Mouse (Mus musculus): Measurements from ENCODE around the gene Gba. TPM values are rescaled to one million over a fixed set of nuclear protein-coding genes. Genes with fewer than 3 reads are reported as not detected.

Gba gene
- total and polyA plus RNA-seq, 2 experiments from 2014 or later: 46.8 to 77.4 TPM

DNA sequence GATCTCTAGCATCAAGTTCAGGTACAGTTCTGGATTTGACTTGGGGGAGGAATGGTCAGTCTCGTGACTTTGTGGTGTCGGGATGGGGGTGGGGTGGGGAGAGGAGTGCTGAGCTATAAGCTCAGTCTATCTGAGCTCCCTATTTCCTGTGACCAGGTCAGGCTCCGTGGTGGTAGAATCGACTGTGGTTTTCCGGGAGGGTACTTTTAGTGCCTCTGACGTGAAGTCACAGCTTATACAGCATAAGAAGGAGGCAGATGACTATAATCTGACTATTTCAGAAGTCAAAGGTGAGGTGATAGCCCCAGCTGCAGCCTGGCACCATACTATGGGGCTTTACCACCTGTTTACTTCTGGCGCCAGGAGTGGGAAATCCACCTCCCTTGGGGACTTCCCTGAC is 28.6 kb downstream of the Gba start:
- H3K4me2 ChIP-seq (ENCODE audit: low read depth, low read length): no peak overlapping the region
- ATAC-seq: no peak
- H3K4me1 ChIP-seq (ENCODE audit: insufficient read depth, low read length): no peaks in the 10 kb centered on the region; the same call in 1 of the 2 replicates
- no peak overlapping the region for H3K4me3 ChIP-seq (ENCODE audit: low read length)
- no peak overlapping the region for H3K9ac ChIP-seq (replicated peaks; ENCODE audit: low read length)
- H3K36me3 ChIP-seq (ENCODE audit: insufficient read depth, low read length): peaks cover 18% of the 10 kb centered on the region
- no peaks in the 10 kb centered on the region for H3K27me3 ChIP-seq (ENCODE audit: insufficient read depth, low read length)
- no peak for DNase-seq (ENCODE audit: low spot score)
- TF ChIP-seq CTCF (IDR thresholded peaks at IDR 0.05; ENCODE audit: low read depth): no peak
- H3K27ac ChIP-seq: no peak overlapping the region
- WGBS: 72% methylated on average over 7 of the region's 7 CpGs
- H3K9me3 ChIP-seq (ENCODE audit: low read length): no peaks in the 10 kb centered on the region

DNA sequence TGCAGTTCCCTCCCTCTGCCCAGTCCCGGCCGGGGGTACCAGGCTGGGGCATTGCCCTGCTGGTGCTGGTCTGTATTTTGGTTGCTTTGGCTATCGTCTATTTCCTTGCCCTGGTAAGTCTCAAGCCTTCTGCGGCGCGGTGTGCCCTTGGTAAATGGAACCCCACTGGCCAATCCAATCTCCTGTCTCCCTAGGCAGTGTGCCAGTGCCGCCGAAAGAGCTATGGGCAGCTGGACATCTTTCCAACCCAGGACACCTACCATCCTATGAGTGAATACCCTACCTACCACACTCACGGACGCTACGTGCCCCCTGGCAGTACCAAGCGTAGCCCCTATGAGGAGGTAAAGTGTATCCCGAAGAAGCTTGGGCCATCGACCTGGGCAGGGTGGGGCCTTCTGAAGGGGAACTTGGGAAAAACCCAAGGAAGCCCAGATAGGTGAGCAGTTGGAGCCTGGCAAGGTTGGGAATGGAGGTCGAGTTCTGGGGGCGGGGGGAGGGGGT is 29.1 kb downstream of the Gba start:
- H3K36me3 ChIP-seq (ENCODE audit: insufficient read depth, low read length): peaks cover 22% of the 10 kb centered on the region
- WGBS: 69% methylated on average over 16 of the region's 16 CpGs
- no peak for ATAC-seq
- H3K4me3 ChIP-seq (ENCODE audit: low read length): no peak overlapping the region
- no peaks in the 10 kb centered on the region for H3K27me3 ChIP-seq (ENCODE audit: insufficient read depth, low read length)
- no peak overlapping the region for H3K9ac ChIP-seq (replicated peaks; ENCODE audit: low read length)
- no peaks in the 10 kb centered on the region; the same call in 1 of the 2 replicates for H3K4me1 ChIP-seq (ENCODE audit: insufficient read depth, low read length)
- H3K4me2 ChIP-seq (ENCODE audit: low read depth, low read length): no peak overlapping the region
- no peak for DNase-seq (ENCODE audit: low spot score)
- TF ChIP-seq CTCF (IDR thresholded peaks at IDR 0.05; ENCODE audit: low read depth): no peak
- no peak overlapping the region for H3K27ac ChIP-seq
- H3K9me3 ChIP-seq (ENCODE audit: low read length): no peaks in the 10 kb centered on the region

DNA sequence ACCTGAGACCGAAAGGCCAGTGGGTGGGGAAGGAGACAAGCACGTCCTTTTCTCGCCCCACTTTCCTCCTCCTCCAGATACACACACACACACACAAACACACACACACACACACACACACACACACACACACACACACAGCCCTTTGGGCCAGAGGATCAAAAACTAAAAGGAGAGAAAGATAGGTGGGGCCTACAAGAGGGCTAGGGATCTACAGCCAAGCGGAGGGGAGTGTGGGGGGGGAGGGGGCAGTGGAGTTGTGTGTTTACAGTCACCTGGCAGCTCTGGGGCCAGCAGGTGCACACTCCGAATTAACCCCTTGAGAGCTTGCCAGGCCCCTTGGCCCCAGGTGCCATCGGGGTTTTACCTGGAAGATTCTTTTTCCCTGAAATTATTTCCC is 29.9 kb downstream of the Gba start:
- no peaks in the 10 kb centered on the region for H3K9me3 ChIP-seq (ENCODE audit: low read length)
- no peak for TF ChIP-seq CTCF (IDR thresholded peaks at IDR 0.05; ENCODE audit: low read depth)
- H3K4me2 ChIP-seq (ENCODE audit: low read depth, low read length): no peak overlapping the region

DNA sequence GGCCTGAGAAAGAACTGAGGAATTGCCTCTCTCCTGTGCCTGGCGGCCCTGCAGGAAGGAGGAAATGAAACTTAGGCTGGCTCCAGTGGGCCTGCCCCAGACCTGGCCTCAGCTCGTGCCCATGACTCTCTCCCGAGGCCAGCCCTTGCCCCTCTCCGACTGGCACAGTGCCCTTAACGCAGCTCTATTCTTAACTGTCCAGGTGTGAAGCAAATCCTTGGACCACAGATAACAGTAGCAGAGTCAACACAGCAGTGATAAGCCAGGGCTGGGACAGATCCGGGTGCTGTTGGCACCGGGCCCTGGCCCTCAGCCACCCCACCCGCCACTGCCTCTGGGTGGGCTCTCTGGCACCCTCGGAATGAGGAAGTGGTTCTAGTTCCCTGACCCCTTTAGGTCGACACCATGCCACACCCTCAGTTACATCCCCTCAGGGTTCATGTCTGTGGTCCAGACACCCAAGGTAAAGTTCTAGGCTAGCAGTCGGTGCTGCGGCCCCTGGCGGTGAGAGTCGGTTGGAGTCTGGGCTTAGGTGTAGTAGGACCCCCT is 30.9 kb downstream of the Gba start:
- no peak for DNase-seq (ENCODE audit: low spot score)
- Histone ChIP-seq H3K27me3 (ENCODE audit: insufficient read depth, low read length) (no peaks in the 10 kb centered on the region), H3K9me3 (ENCODE audit: low read length) (no peaks in the 10 kb centered on the region), H3K27ac (no peak overlapping the region), H3K9ac (replicated peaks; ENCODE audit: low read length) (no peak overlapping the region), H3K4me2 (ENCODE audit: low read depth, low read length) (no peak overlapping the region), H3K36me3 (ENCODE audit: insufficient read depth, low read length) (peaks cover 36% of the 10 kb centered on the region), H3K4me3 (ENCODE audit: low read length) (no peak overlapping the region), H3K4me1 (ENCODE audit: insufficient read depth, low read length) (no peaks in the 10 kb centered on the region)
- no peak for ATAC-seq
- TF ChIP-seq CTCF (IDR thresholded peaks at IDR 0.05; ENCODE audit: low read depth): no peak
- WGBS: 75% methylated on average over 14 of the region's 14 CpGs

More for the DNA sequence above, 29.9 kb downstream of the Gba start:
- no peaks in the 10 kb centered on the region for H3K27me3 ChIP-seq (ENCODE audit: insufficient read depth, low read length)
- WGBS: 81% methylated on average over 6 of the region's 6 CpGs
- no peak overlapping the region for H3K9ac ChIP-seq (replicated peaks; ENCODE audit: low read length)
- no peaks in the 10 kb centered on the region; the same call in 1 of the 2 replicates for H3K4me1 ChIP-seq (ENCODE audit: insufficient read depth, low read length)
- H3K36me3 ChIP-seq (ENCODE audit: insufficient read depth, low read length): peaks cover 26% of the 10 kb centered on the region
- DNase-seq (ENCODE audit: low spot score) (no peak), ATAC-seq (no peak)
- no peak overlapping the region for H3K4me3 ChIP-seq (ENCODE audit: low read length)
- H3K27ac ChIP-seq: no peak overlapping the region

DNA sequence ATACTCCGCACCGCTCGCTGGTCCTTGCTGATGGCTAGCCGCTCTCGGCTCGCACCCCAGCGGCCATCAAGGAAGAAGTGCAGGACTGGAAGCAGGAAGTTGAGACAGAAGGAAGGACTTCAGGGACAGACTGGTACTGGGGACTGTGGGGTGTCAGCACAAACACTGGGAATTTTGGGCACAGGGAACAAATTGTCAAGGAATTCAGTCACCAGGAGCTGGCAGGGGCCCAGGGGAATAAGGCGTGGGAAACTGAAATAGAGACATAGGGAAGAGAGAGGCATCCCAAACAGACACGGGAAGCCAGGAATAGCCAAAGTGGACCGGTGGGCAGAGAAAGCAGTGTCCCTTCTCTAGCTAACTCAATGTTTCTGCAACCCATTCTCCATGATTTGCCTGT is 33.8 kb downstream of the Gba start:
- H3K36me3 ChIP-seq (ENCODE audit: insufficient read depth, low read length): peaks cover 48% of the 10 kb centered on the region
- H3K9me3 ChIP-seq (ENCODE audit: low read length): no peaks in the 10 kb centered on the region
- no peak overlapping the region for H3K4me2 ChIP-seq (ENCODE audit: low read depth, low read length)
- no peak for DNase-seq (ENCODE audit: low spot score)
- H3K27me3 ChIP-seq (ENCODE audit: insufficient read depth, low read length): no peaks in the 10 kb centered on the region
- WGBS: 89% methylated on average over 10 of the region's 10 CpGs
- no peaks in the 10 kb centered on the region for H3K4me1 ChIP-seq (ENCODE audit: insufficient read depth, low read length)
- H3K4me3 ChIP-seq (ENCODE audit: low read length): no peak overlapping the region
- no peak overlapping the region for H3K9ac ChIP-seq (replicated peaks; ENCODE audit: low read length)
- ATAC-seq: no peak
- TF ChIP-seq CTCF (IDR thresholded peaks at IDR 0.05; ENCODE audit: low read depth): no peak
- no peak overlapping the region for H3K27ac ChIP-seq

DNA sequence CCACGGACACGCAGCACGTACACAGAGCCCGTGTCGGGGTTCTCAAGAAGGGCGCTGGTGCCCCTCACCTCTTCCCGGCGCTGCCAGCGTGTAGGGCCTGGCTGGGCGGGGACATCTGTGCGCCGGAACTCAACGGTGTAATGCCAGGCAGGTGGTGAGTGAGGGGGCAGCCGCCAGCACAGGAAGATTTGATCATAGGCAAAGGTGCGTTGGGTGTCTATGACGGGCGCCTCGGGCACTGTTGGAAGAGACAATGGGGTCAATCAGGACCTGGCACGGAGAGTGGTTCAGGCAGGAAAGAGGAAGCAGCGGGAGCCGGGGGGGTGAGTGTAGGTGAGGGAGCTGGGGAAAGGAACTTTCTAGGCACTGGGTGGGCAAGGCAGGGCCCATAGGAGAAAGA is 35.0 kb downstream of the Gba start:
- no peak overlapping the region for H3K9ac ChIP-seq (replicated peaks; ENCODE audit: low read length)
- no peak for TF ChIP-seq CTCF (IDR thresholded peaks at IDR 0.05; ENCODE audit: low read depth)
- H3K27ac ChIP-seq: no peak overlapping the region
- 94% methylated on average over 21 of the region's 21 CpGs for WGBS
- ATAC-seq (no peak), DNase-seq (ENCODE audit: low spot score) (no peak)
- no peak overlapping the region for H3K4me3 ChIP-seq (ENCODE audit: low read length)
- no peaks in the 10 kb centered on the region for H3K4me1 ChIP-seq (ENCODE audit: insufficient read depth, low read length)
- no peaks in the 10 kb centered on the region for H3K9me3 ChIP-seq (ENCODE audit: low read length)
- peaks cover 57% of the 10 kb centered on the region for H3K36me3 ChIP-seq (ENCODE audit: insufficient read depth, low read length)
- H3K27me3 ChIP-seq (ENCODE audit: insufficient read depth, low read length): no peaks in the 10 kb centered on the region
- H3K4me2 ChIP-seq (ENCODE audit: low read depth, low read length): no peak overlapping the region

DNA sequence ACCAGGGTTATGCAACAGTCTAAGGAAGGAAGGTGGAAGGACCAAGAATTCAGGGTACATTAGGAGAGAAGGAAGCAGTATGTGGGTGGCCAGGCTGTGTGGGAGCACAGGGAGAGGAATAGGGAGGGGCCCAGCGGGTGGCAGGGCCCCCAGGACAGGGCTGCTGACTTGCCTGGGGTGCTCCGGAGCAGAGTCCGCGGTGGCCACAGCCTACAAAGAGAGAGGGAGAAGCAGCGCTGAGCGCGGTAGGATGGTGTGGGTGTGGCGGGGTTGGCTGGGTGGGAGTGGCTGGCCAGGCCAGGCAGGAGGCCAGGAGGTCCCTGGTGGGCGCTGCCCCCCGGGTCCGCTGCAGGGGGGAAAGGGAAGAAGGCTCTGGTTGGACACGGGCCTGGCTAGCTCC is 35.8 kb downstream of the Gba start:
- Histone ChIP-seq H3K9me3 (ENCODE audit: low read length) (no peaks in the 10 kb centered on the region), H3K9ac (replicated peaks; ENCODE audit: low read length) (no peak overlapping the region), H3K27ac (no peak overlapping the region), H3K36me3 (ENCODE audit: insufficient read depth, low read length) (peaks cover 57% of the 10 kb centered on the region), H3K4me3 (ENCODE audit: low read length) (no peak overlapping the region), H3K4me2 (ENCODE audit: low read depth, low read length) (no peak overlapping the region), H3K4me1 (ENCODE audit: insufficient read depth, low read length) (peaks cover 2% of the 10 kb centered on the region; the same call in 1 of the 2 replicates), H3K27me3 (ENCODE audit: insufficient read depth, low read length) (no peaks in the 10 kb centered on the region)
- no peak for TF ChIP-seq CTCF (IDR thresholded peaks at IDR 0.05; ENCODE audit: low read depth)
- DNase-seq (ENCODE audit: low spot score) (no peak), ATAC-seq (no peak)
- WGBS: 88% methylated on average over 9 of the region's 12 CpGs

Data from hindbrain, postnatal 0 days (tissue).